Mouse (Mus musculus) right cerebral cortex, postnatal 36 days (tissue): ENCODE results near the gene Hoxb2.

Source experiments
- DNase-seq, 2 experiments: peaks; one replicate each; pipeline ENCODE4 v3.0.0; 2022; ENCODE audit warnings: low spot score in 2 of 2, mixed read lengths in 1 of 2

The Hoxb2 gene

DNA sequence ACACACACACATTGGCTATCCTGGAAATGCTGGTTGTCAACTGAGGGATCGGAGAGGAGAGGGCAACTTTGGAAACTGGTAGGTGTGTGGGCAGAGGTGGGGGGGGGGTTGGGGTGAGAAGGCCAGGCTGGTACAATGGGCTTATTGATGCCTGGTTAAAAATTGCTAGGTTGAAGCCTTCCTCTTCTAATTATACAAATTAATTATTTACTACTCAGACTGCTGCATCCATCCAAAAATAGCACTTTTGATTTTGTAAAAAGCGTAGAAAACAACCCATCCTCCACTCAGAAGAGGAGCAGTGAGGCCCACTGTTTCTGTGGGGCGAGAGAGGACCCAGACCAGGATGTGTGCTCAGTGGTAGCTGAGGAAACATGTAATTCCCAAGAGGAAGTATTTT, 15.3 kb upstream of the Hoxb2 start:
- DNase-seq, result no peak

DNA sequence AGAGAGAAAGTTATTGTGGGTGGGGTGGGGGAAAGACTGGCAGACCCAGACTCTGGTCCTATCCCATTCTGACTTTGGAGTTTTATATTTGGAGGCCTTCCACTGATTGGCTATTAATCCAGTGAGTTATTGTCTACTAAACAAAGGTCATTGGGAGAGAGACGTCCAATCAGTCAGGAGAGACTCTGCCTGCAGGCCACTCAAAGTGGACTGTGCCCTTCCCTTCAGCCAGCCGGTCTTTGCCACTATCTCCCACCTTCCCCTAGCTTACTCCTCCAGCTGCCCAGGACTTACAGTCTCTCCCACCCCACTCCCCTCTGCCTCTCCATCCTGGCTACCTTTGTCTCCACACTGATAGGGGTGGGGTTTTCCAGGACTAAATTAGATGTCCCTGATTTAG, 13.7 kb upstream of the Hoxb2 start:
- DNase-seq, result no peak

DNA sequence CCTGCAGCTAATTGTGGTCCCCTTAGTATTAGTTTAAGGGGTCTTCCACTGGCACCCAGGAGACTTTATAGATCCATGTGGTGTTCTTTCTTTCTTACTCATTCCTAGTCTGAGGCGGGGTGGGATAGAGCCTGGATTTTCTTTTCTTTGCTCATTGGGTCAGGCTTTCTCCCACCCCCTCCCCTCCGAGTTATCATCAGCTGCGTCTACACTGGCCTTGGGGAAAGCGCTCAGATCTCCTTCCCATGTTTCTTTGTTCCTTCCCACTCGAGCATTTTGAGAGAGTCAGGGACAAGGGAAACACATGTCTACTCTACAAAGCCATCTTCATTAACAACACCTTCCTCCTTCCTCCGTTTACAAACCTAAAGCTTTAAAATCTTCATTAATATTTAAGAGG, 13.3 kb upstream of the Hoxb2 start:
- no peak for DNase-seq

DNA sequence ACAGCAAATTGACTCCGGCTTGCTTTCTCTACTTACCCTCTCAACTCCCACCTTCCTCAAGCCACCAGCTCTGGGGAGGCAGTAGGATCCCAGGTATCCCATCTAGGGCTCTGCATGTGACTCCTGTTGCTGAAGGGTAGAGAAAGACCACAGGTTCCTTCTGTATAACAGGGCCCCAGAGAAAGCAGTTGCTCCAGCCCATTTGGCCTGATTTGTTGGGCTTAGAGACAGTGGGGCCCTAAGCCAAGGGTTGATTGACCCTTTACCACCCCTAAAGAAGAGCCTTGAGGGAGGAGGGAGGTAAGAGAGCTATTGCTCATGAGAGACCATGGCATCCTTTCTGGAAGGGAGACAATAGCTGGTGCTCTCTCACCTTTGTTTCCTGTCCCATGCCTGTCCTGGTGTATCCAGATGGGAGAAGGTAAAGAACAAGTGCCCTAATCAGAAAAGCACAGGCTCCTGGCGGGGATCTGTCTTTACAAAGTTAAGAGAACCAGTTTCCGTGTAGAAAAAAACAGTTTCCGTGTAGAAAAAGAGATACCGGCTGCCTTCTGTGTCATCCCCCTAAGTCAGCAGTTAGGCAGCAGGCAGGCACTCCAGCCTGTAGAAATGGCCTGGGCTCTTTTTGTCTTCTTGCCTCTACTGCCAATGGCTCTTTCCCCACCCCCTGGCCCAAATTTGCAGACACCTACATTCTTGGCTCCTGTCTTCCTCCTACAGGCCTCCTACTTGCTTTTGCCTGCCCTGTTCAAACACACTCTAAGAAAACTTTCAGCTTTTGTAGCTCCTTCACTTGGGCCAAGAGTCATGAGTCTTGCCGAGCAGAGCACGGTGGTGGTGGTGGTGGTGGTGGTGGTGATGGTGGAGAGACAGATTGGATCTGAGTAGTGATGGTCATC, 11.1 kb upstream of the Hoxb2 start:
- no peak for DNase-seq

DNA sequence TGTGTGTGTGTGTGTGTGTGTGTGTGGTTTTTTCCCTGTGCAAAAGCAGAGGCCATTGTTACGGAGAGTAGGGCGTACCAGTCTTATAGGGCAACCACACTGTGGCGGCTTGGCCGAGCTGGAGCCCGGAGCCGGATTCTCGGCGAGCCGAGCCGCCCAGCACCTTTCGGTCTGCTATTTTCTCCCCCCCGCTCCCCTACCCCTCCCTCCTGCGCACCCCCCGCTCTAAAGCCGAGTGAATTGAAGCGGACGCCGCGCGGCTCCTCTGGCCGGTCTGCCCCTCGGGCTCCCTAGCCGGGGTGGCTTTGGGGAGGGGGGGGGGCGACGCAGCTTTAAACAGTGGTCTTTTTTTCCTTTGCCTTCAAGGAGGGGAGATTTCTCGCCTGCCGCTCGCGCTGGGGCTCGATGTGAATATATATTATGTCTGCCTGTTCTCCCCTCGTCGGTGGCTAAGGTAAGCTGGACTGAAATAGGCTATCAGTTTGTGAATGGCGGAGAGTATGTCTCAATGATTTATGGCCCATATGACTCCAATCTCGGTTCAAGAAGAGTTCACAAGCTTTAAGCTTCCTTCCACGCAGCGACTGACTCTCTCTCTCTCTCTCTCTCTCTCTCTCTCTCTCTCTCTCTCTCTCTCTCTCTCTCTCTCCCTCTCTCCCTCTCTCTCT, 9.5 kb upstream of the Hoxb2 start:
- no peak for DNase-seq

DNA sequence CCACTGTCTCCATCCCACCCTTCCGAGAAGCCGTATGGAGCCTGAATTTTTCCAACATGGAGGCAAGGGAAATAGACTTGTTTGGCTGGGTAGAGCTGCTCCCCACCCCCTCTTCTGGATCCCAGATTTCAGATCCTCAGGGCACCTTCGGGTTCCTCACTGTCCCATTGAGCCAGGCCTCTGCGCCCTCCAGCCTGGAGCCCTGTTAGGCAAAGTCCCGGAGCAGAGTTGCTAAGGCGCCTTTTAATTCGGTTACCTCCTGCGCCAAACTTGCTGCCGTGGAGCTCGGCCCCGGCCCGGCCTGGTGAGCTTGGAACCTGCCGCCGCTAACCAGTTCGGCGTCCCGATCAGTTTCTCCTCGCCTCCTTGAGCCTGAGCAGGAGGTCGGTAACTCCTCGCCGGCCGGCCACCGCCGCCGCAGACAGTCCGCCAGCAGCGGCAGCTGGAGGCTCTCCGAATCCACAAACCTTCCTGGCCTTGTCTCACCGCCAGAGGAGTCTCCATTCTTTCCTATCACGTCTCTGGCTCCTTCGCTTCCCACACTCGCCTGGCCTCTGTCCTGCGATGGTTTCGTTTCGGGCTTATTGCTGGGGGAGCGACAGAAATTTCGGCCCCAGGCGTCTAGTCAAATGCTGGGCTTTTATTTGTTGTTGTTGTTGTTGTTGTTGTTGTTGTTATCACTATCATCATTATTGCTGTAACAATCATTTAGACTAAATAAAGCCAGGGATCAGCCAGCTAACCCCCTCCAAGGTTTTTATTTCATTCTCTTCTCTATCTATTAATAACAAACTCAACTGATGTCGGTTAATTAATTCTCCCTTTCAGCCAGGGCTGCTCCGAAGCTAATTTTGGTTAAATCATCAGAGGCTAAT, 8.4 kb upstream of the Hoxb2 start:
- DNase-seq, result no peak

DNA sequence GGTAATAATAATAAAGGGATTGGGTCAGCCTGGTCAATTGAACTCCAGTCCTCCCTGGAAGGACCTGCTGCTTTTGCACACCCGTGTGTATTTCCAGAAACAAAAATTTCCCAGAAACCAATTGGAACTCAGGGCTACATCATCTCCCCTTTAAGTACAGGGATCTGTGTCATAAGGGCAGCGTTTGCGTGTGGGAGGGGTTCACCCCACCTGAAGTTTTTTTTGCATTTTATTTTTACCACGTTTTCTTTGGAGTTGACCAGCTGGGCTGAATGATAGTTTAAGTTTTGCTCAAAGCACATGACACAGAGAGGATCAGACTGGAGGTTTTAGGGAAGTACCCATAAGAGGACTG, 7.8 kb upstream of the Hoxb2 start:
- DNase-seq, result no peak

DNA sequence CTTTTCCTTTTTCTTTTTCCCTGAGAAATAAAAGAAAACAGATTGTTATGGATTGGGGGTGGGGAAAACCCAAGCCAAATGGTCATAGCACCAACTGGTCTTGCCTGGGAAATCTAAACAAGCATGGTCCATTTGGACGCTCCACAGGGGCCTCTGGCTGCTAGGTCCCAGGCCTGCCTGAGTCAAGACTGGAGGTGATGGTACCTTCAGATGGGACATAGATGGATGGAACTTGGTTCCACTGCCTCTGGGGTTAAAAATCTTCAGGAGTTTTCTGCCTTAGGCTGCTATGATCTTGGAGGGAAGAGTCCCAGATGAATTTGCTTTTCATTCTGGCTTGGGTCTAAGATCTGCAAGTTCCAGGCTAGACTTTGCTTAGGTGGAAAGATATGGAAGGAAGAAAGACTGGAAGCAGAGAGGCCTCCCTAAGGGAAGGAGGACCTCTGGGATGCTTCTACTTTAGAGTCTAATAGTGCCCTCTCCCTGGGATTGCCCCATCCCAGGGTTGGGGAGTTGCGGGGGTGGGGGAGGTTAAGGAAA, 7.0 kb upstream of the Hoxb2 start:
- DNase-seq, result no peak

DNA sequence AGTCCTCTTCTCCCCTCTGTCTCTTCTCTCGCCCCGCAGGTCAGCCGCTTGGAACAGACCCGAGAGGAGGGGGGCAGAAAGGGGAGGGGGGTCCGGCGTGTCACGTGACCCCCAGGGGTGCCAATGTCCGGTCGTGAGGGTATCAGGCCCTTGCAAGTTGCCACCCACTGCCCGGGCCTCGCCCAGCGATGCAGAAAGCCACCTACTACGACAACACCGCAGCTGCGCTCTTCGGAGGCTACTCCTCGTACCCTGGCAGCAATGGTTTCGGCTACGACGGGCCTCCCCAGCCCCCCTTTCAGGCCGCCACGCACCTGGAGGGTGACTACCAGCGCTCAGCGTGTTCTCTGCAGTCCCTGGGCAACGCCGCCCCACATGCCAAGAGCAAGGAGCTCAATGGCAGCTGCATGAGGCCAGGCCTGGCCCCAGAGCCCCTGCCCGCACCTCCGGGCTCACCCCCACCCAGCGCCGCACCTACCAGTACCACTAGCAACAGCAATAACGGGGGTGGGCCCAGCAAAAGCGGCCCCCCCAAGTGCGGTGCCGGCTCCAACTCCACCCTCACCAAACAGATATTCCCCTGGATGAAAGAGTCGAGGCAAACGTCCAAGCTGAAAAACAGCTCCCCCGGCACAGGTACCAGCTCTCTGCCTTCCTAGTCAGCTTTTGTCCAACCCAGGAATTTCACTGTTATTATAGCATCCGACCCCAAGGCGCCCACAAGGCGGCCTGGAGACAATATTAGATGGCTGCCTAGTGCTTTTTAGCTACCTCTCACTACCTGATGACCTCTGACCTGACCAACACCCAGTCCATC, 6.1 kb upstream of the Hoxb2 start:
- no peak for DNase-seq

DNA sequence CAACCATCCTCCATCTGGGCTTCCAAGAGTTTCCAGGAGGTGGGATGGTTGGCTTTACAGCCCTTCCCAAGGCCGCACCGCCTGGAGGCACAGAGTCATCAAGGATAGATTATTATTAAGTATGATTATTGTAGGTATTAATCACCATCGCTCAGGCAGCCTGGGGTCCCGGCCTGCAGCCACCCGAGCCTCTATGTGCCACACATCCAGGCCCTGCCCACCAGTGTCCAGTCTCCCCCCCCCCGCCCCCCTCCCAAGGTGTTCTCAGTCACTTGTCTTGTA, 5.5 kb upstream of the Hoxb2 start:
- no peak for DNase-seq

DNA sequence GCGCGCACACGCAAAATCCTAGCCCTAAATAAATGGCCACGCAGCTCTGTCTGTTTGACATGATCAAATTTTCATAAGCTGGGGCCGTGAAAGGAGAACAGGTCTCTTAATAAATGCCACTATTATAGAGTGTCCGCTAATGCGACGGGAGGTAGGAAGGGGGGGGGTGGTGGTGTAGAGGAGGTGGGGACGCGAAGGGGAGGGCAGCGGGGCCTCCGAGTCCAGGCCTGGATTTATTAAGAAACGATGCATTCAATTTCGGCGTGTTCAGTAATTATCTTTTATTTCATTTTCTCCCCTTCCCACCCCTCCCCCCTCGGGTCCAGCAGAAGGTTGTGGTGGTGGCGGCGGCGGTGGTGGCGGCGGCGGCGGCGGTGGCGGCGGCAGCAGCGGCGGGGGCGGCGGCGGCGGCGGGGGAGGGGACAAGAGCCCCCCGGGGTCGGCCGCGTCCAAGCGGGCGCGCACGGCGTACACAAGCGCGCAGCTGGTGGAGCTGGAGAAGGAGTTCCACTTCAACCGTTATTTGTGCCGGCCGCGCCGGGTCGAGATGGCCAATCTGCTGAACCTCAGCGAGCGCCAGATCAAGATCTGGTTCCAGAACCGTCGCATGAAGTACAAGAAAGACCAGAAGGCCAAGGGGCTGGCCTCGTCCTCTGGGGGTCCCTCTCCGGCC, 5.0 kb upstream of the Hoxb2 start:
- DNase-seq, result no peak

DNA sequence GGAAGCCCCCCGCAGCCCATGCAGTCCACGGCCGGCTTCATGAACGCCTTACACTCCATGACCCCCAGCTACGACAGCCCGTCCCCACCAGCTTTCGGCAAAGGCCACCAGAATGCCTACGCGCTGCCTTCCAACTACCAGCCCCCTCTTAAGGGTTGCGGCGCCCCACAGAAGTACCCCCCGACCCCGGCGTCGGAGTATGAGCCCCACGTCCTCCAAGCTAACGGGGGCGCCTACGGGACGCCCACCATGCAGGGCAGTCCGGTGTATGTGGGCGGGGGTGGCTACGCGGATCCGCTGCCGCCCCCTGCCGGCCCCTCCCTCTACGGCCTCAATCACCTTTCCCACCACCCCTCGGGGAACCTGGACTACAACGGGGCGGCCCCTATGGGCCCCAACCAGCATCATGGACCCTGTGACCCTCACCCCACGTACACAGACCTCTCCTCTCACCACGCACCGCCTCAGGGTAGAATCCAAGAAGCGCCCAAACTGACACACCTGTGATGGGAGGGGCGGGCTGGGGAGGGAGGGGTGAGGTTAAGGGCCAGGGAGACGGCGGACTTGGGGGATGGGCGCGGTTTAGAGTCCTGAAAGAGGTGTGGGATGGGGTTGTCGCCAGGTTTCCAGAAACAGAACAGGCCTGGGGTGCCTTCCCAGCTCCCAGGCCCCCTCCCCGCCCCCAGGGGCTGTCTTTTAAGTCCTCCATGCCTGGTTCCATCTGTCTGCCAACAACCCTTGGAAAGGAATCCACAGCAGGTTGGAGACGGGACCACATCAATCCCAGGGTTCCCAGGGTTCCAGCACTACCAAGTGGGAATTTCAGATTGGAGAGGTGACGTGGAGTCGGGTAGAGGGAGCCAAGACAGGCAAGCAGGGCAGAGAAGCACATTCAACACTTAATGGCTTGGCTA, 4.2 kb upstream of the Hoxb2 start:
- DNase-seq, result no peak

DNA sequence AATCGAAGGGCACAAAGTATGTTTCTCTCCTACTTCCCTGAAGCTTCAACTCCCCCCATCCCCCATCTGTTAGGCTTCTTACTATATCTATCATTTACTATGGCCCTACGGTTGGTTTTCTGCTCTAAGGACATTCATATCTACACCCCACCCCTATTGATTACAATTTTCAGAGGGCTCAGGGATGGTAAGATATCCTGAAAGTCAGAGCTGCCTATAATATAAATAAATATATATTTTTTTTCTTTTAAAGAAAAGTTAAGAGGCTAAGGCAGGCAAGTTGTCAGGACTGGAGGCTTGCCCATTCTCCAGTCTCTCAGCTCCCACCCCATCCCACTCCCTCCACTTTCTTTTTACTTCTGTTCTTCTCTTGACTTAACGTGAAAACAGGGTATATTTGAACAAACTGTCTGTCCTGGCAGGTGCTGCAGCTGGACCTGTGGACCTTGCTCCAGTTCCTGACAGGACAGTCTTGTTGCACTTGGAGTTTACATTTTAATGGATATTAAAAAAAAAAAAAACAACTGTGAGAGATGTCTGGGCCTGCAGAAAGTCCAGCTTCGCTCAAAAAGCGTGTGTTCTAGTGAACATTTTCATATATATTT, 3.3 kb upstream of the Hoxb2 start:
- no peak for DNase-seq

DNA sequence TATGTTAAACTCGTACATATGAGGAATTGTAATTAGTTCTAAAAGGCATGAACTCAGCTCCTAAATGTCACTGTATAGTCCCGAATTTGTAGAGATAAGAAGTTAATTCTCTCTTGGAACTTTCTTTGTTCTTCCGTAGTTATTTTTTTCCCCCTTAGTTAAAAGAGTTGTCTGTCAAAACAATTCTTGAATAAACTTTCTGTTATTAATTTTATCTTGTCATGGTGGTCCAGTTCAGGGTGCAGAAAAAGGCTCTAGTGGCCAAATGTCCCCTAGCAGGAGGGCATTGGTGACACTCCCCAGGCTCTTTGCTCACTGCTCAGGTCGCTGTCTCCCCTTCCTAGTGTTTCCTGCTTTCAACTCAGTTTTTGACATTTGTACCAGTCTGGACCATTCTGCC, 2.6 kb upstream of the Hoxb2 start:
- DNase-seq, result no peak

DNA sequence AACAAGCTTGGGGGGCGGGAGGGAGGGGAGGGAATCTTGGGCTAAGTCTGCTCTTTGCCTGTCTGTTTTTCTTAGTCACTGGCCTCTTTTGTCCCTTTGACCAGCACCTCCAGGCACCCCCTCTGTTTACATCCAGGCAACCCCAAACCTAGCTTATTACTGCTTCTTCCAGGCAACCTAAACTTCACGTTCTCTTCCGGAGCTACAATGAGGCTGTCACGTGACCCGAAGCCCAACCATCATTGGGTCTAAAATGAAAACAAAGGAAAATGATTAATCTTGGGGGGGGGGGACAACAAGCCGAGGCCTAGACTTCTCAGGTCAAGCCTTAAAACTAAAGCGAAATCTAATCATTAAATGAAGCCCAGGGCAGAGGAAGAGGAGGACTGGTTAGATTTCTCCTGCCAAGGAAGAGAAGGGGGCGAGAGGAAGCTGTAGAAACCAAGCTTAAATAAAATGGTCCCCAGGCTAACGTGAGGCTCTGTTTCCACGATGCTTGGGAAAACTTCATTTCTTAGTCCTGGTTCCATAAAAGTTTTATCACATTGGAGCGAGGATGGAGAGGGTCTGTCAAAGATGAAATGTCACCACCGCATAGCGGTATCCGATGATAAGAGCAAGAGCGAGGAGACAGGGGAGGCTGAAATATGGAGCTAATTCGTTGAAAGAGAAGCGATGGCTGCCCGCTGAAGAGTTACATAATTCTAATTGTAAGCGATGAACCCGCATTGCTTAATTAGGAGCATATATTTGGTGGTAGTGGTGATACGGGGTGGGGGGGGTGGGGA, 2.0 kb upstream of the Hoxb2 start:
- DNase-seq, result no peak

DNA sequence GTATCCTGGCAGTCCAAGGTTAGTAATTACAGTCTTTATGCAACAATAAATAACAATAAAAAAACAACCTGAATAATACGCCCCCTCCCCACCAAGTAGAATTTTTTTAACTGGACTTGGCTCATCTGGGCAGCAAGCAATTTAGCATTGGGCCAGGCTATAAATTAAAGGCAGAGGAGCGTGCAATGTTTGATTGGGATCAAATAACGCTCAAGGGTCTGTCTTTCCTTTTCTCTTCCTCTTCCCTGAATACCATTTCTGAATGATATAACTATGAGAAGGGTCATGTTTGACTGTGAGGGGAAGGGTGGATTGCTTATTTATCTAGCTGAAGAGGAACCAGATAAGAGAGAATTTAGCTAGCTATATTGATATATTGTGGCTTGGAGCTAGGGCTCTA, 1.3 kb upstream of the Hoxb2 start:
- no peak for DNase-seq

DNA sequence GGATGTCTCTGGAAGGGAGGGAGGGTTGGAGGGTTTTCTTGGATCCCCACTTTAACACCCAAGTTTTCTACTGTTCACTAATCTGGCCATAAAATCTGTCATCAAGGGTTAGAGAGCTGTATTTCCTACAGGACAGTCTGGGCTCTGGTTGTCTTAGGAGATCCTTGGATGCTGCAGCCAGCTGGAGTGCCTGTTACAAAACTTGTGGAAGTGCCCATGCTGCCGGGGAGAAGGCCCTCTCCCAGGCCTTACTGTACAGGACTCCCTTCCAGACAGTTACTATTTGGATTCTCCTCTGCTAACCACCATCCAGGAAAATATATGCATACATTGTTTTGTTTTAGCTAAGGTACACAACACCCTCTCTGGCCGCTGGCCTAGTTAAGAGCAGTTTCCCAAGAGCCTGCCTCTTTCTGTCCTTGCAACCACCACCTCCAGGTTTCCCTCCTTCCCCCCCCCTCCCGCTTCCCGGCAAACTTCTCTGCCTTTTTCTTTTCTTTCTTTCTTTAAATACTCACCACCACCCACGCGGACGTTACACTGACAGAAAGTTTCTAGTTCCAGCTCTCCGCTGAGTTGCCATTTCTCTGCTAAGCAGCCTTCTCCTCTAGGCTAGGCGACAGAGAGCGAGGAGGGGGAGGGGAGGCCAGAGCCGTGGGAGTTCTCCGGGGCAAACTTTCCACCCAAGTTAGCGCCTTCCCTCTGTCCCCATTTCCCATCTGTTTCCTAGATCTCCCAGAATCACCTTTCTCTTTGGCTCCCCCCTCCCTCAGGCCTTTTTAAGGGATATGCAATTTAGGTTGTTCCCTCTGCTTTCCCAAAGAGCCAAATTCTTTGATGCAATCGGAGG, 609 bp upstream of the Hoxb2 start:
- no peak for DNase-seq

DNA sequence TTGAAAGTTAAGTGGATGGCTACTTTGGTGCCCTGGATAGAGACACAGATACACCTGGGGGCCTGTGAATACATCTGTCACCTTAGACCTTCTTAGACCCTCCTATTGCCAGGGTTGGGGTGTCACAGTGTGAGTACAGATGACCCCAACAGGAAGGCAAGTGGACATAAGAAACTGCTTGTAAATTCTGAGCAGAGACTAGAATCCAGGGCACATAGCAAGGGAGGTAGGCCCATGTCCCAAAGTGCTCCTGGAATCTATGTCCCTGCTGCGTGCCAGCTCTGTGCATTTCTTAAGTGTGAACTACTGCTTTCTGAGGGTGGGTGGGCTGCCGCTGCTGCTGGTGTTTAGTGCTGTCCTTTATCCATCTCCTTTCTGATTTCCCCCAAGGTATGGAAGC, 466 bp downstream of the Hoxb2 start:
- no peak for DNase-seq
